Mouse (Mus musculus): Measurements from ENCODE around the gene Zfand2a.

Zfand2a gene

GRCm38 (mm10) chr5:139427001-139427400, 57.3 kb downstream of the Zfand2a start:
- DNase-seq: no peak

GRCm38 (mm10) chr5:139425198-139425597, 59.2 kb downstream of the Zfand2a start:
- no peak for DNase-seq

GRCm38 (mm10) chr5:139423026-139423865, 61.1 kb downstream of the Zfand2a start, which contains the start of gene Gper1:
TSS of gene Gper1 (plus strand) at chr5:139423151.
- peak; percentile 67 for DNase-seq

Measured in right cerebral cortex, postnatal 4 days (tissue).